Mouse (Mus musculus): ENCODE measurements around the gene Naif1.

Gene Naif1

DNA sequence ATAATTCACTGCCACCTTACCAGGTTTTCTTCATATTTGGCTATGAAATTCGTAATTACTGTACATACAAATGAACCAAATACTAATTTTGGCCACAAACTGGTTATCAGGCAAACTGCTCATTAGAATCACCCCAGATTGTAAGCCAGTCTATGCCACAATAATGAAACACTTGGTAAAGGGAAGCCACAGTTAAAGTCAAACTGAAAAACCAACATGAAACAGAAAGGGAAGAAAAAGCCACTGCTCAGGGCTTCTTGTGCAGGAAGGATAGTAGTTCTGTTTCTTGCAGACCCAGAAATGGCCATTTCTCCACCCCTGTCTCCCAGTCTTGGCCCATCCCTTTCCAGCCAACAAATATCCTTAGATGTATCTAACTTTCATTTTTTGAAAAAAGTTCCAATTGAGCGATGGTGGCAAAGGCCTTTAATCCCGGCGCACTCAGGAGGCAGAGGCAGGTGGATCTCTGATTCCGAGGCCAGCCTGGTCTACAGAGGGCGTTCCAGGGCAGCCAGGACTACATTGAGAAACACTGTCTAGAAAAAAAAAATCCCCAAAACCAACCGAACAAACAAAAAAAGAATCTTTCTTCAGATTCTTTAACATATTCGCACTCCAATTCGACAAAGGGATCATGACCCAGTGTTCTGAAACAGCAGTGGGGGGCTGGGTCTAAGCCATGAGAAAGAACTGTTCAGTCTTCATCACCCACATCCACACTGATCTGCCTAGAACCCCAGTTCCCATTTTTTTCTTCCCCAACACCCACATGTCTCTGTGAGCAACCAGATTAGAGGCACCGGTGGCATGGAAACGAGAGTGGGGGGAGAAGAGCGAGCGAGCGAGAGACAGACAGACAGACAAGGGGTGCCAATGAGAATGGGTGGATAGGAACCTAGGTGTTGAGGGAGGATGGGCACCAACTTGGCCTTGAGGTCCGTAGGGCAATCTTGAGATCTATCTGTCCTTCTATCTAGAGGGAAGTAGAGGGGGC, at the start of gene Naif1:
Naif1 (plus strand) TSS at position 697 of the 994 bp plus-strand sequence.
- in situ Hi-C loops (cut with MboI, MseI) = loop anchor here in 1 of 2 experiments (5.0 kb wide), 1 partner anchor 532 kb away; the partner anchor contains the start of gene Slc2a8

DNA sequence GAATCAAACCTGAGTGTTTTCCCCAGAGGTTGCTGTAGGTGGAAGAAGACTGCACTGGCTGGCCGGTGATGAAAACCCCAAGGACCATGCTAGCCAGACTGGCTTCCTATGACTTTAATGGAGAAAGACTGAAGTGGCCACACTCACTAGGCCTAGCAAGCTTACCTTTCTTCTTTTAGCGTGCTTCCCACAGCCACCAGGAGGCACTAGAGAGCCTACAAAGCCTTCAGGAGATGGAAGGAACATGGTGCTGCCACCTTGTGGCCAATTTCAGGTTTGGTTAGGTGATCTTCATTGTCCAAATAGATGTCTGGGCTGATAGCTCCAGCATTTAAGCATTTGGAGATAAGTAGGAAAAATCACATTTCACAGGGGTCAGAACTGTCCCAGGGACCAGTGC, 45.6 kb upstream of the Naif1 start:
- in situ Hi-C loops (cut with MboI, MseI) = loop anchor here (5.0 to 10.0 kb wide), 2 partner anchors 163 to 290 kb away; no protein-coding TSS in a partner anchor

DNA sequence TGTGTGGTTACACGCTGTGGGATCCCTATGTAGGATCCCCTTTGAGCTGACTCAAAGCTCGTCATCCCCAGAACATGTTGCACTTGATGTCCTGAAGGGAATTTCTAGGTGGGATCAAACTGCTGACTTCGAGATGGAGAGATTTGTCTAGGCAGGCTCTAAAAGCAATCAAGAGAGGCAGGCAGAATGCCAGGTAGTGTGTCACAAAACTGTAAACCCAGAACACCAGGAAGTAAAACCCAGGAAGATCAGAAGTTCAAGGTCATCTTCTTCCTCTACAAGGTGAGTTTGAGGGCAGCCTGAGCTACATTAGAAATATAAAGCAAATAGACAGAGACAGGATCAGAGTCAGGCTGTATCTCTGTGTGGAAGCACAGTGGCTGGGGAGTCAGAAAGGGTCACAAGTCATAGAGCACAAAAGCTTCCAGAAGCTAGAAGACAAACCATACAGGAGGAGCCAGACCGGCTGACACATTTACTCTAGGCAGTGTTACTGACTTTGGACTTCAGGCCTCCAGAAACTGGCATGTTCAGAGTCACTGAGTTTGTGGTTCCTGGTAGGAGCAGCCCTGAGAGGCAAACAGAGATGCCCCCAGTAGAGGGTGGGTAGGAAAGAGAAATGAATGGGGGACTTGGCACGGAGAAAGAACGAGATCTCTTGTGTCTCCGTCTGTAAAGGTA, 43.0 kb upstream of the Naif1 start:
- in situ Hi-C loops (cut with MboI, MseI) = loop anchor here in 1 of 2 experiments (10.0 kb wide), 1 partner anchor 288 kb away; no protein-coding TSS in a partner anchor

DNA sequence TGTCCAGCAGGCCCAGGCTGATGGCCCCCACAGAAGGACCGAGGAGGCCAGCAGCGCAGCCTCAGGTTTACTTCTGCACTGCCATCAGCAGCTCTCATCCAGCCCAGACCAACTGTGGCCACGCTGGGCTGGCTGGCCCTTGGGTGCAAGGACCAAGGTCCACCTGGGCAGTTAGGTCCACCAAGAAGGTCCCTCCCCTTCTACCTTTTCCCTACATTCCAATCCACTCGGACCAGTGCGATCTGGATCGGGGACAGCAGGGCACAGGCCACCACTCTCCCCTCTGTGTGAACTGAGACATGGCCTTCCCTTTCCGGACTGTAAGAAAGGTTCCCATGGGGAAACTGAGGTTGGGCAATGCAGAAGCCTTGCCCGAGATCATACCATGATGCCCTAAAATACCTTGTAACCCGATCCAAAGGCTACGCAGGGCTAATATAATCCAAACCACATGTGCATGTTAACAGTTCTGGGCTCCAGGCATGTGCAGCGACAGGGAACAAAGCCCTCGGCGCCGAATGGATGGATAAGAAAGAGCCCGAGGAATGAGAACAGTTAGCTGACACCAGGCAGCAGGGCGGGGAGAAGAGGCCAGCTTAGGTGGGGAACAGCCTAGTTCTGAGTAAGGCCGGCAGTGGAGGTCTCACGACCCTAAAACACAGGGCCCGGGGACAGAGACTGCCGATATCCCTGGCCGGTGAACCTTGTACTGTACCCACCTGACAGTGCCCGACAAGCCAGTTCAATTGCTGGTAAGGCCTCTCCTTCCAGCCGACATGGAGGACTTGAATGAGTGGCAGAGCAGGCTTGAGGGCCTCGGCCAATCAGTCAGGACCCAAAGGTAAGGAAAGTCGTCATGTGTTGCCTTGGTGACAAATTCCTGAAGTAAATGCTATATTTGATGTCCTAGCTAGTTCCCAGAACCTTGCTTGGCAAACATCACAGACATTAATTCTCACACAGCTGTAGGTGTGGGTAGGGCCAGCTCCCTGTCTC, 41.5 kb upstream of the Naif1 start:
- in situ Hi-C loops (cut with MboI, MseI) = loop anchor here in 1 of 2 experiments (10.0 kb wide), 1 partner anchor 286 kb away; no protein-coding TSS in a partner anchor

DNA sequence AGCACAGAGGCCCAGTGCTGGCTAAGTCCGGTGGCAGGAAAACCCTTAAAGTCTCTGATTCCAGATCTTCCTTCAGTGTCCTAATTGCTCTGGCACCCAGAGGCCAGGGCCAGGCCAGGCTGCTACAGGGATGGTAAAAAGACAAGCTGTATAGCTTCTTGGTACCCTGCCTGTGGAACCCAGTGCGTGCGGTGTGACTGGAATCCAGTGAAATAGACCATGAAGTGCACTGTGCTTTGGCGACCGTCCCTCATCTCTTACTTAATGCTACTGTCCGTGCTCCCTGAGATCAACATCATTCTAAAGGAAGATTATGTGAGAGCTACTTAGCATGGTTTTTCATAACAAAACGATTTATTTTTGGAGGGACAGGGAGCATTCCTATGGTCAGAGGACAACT, 38.9 kb upstream of the Naif1 start:
- in situ Hi-C loops (cut with MboI, MseI) = no loop called here

DNA sequence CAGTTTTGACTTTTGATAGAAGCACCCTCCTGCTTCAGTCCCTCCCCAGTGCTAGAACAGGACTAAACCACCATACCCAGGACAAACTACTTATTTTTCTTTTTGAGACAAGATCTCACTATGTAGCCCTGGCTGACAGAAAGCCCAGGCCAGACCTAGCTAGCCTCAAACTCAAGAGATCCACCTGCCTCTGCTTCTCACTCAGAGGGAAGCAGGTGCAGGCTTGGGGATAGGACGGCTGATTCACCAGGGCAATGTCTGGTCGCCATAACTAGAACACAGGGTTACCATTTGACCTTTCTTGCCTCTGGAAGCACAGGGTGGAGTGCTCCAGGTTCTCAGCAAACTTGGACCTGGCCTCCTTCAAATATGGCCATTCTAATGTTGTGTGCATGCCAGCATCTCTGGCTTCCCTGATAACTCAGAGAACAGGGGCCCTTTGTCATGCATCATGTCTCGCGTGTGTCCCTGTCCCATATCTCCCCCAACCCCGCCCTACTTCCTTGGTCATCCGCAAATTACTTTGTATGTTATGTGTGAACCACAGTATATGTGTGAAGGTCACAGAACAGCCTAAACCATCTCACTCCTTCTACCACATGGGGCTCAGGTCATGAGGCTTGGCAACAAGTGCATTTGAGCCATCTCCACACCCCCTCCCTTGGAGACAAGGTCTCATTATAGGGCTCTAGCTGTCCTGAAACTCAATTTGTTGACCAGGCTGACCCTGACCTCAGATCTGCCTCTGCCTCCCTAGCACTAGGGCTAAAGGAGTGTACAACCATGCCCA, 37.3 kb upstream of the Naif1 start:
- in situ Hi-C loops (cut with MboI, MseI) = no loop called here

DNA sequence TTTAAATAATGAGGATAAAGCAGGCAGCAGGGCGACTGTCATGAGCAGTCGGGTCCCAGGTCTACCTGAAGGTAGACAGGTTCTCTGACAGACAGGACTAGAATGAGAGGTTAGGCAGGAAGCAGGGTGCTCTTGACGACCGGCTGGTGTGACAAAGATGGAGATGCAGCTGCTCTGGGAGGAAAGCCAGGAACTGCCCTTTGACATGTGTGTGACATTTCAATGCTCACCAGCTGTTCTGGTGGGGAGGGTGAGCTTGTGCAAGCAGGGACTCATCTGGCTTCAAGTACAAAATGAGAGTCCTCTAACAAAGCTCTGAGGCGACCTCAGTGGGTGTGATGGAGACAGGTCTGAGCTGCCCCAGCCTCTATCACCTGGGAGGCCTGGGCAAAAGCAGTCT, 36.3 kb upstream of the Naif1 start:
- in situ Hi-C loops (cut with MboI, MseI) = no loop called here

DNA sequence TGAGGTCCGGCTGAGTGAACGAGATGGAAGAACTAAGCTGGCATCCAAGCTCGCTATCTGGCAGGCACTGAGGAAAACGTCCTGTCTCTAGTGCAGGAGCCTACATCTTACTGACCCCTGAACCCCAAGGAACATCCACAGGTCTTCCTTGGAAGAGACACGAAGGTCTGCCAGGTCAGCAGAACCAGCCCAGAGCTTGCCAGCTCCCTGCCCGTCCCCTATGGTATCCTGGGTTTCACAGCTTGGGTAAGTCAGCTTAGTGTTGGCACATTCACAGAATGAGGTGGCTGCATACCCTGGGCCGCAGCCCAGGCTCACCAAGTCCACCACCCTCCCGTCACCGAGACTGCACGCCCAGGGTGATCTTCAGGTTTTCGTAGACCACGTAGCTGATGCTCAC, 34.5 kb upstream of the Naif1 start:
- in situ Hi-C loops (cut with MboI, MseI) = loop anchor here in 1 of 2 experiments (5.0 kb wide), 1 partner anchor 72 kb away; no protein-coding TSS in a partner anchor

DNA sequence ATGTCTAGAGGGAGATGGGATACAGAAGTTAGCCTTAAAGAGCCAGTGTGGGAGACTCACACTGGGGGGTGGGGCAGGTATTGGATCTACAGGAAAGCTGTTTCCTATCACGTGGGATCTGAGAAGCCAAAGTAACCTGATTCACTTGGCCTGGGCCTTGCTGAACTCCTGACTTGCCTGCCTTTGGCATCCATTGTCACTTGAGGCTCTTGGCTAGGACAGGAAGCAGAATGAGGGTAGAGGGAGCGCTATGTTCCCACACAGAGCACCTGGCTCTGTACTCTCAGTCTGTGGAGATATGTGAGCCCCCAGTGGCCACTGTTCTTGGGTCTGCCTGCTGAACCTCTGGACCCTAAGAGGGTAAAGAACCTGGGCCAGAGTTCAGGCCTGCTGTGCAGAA, 33.7 kb upstream of the Naif1 start:
- in situ Hi-C loops (cut with MboI, MseI) = loop anchor here in 1 of 2 experiments (5.0 kb wide), 1 partner anchor 71 kb away; no protein-coding TSS in a partner anchor

DNA sequence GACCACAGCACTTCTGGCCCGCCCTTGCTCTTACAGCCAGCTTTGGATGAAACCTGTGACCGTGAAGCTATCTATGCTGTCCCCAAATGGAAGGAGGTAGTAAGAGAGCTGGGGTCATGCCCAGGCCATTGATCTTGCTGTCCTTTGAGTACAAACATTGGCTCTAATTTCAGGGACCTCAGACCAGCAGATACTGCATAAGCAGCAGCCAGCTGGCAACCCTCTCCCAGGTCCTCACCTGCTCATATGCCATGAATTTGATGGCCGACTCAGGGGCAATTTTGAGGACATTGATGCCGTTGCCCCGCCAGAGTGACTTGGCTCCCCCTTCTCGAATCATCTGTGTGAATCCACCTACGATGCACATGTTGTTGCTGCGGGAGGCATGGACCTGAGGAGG, 32.8 kb upstream of the Naif1 start:
- in situ Hi-C loops (cut with MboI, MseI) = loop anchor here in 1 of 2 experiments (5.0 kb wide), 1 partner anchor 70 kb away; no protein-coding TSS in a partner anchor

DNA sequence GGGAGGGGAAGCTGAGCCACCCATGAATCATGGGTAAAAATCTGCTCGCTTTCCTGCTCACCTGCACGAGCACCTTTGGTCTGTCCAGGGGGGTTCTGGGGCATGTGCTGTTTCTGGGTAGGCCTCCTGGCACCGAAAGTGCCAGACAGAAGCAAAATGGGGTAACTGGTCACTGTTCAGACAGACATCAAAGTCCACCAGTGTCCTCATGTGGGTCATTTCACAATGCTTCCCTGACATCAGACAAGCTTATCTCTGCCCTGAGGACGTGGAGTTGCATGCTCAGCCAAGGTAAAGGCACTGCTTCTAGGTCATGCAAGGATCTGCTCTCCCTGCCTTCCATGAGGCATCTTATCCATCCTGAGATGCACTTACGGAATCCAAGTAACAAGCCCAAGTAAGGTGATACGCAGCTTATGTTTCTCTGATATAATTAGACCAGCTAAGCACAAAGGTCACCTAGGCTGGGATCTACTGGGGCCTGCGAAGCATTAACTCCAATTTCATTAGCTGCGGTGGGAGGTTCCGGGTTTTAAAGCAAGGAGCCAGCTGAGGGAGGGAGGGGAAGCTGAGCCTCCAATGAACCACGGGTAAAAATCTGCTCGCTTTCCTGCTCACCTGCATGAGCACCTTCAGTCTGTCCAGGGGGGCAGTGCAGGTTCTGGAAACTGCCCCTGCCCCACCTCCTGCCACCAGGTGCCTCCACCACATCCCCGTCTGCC, 31.7 kb upstream of the Naif1 start:
- in situ Hi-C loops (cut with MboI, MseI) = loop anchor here in 1 of 2 experiments (5.0 kb wide), 1 partner anchor 69 kb away; no protein-coding TSS in a partner anchor

DNA sequence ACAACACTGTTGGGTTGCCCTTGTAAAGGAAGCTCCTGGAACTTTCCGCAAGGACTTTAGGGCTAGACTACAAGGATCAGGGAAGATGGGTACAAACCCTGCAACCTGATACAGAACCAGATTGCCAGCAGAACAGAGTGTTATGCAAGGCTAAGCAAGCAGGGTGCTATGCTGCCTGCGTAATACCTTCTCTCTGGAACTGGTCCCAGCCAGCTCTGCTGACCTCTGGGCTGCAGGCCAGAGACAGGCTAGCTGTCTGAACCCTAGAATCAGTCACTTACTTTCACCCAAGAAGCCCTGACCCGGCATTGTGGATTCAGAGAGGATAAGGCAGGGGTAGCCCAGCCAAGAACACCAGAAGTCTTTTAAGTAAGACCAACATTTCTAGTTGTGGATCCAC, 30.9 kb upstream of the Naif1 start:
- in situ Hi-C loops (cut with MboI, MseI) = loop anchor here in 1 of 2 experiments (5.0 kb wide), 1 partner anchor 68 kb away; no protein-coding TSS in a partner anchor

DNA sequence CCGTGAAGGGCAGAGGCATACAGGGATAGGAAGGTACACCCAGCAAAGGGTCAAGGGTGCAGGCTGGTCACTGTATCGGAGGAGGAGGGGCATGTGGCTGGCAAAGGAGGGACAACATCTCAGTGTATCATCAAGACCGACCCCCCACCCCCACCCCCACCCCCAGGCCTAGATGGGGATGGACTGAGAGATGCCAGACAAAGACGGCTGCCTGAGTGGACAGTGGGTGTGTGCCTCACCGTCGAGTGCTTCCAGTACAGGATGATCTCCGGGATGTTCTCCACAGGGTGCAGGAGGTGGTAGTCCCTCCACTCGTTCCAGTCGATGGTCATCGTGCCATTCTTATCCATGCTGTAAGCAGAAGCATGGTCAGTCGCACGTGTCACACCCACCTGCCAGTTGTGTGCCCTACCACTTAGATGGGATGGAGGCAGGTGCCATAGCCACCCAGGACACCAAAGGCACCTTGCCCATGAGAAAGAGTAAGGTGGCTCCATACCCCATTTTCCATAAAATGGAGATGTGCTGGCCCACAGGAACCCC, 30.1 kb upstream of the Naif1 start:
- in situ Hi-C loops (cut with MboI, MseI) = no loop called here

DNA sequence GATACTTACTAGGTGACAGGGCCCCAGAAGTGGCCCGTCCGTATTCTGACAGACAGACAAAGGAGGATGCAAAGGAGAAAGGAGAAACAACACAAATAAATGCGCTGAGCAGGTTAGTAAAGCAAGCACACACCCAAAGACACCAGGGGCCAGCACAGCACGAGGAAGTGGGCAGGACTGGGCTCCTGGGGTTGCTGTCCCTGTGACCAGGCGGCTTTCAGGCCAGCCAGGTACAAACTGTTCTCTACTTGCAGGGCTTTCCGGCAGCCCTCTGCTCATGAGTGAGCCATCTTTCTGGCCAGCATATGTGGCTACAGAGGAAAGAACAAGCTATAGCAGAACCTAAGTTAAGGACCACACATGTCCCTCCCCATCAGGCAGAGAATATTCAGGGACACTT, 29.6 kb upstream of the Naif1 start:
- in situ Hi-C loops (cut with MboI, MseI) = no loop called here

DNA sequence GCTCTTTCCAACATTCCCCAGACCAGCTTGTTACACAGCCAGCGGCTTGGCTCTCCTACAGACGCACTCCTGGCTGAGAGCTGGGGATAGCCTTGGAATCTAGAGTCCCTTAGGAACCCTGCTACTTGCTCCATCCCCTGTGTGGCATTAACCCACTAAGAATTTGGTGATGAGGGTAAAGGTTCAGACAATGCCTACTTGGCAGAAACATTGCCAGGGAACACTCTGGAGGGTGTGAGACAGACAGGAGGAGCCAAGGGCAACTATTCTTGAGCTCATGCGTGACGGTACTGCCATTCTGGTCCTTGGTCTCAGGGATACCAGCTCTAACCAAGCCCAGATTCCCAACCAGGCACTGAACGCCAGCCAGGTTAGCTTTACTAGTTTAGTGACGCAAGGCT, 28.4 kb upstream of the Naif1 start:
- in situ Hi-C loops (cut with MboI, MseI) = no loop called here

DNA sequence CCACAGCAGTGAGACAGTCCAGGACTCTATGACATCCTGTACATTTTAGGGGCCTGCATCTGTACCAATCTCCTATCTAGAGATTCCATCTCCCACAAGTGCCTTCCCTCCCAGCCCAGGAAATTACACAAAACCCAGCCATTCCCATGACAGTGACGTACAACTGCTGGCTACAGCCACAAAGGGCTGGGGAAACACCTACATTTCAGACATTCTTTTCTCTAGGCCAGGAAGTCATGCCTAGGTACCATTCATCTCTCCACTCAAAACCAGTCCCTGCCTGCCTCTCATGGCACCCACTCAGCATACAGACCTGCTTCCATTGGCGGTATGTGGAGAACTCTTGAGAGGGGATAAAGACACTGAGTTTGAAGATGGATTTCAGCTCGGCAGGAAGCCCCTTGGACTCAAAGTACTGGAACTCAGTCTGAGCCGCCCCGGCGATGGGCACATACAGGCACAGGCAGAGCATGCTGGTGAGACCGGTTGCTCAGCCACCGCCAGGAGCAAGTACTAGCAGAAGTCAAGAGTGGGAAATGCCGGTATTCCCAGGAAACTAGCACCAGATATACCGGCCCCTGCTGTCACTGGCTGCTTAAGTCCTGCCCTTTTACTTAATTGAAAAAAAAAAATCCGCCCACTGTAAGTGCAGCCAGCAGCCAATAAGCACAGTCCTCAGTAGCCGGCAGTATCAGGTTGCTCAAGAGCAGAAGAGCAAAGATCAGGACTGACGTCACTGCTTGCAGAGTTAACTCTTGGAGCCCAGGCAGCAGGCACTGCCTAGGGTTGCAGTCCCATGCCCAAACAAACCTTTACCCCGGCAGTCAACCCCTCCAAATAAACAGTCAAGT, 26.6 kb upstream of the Naif1 start:
- in situ Hi-C loops (cut with MboI, MseI) = no loop called here

DNA sequence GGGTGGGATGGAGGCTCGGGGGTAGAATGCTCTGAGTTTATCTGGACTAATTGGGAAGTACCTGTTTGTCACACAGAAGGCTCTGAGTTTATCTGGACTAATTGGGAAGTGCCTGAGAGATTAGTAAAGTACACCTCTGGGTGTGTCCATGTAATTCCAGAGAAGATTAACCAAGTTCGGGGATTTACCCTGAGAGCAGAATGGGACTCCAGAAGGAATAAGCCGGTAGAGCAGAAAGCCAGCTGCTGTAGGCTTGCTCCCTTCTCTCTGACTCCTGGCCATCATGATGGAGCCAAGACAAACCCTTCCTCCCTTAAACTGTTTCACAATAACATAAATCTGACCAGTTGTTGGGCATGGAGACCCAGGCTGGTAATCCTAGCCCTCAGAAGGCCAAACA, 25.5 kb upstream of the Naif1 start:
- in situ Hi-C loops (cut with MboI, MseI) = no loop called here

DNA sequence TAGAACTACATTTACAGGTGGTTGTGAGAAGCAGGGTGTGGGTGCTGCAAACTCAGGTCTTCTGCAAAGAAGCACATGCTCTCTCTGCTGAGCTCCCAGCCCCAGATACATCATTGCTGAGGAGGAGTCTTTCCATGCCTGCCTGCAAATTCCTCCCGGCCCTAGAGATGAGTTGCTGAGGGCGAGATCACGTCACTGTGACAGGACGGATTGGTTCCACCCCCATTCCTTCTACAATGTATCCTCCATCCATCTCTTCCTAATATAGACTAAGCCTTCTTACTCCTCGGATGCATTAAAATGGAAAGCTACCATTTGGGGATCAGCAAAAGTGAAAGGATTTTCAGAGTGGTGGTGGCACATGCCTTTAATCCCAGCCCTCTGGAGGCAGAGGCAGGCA, 24.7 kb upstream of the Naif1 start:
- in situ Hi-C loops (cut with MboI, MseI) = no loop called here
